Mouse (Mus musculus) CH12.LX (cell line): Measurements from ENCODE around the gene Cd164. TPM values are rescaled to one million over a fixed set of nuclear protein-coding genes. Genes with fewer than 3 reads are reported as not detected.

Source experiments
- DNase-seq: peaks from one replicate; pipeline ENCODE4 v3.0.0-alpha.2; 2013; ENCODE audit errors: extremely low read depth
- H3K27ac ChIP-seq: 2 replicates; pipeline ENCODE4 v1.5.1; 2012; ENCODE audit warnings: low read depth, mild to moderate bottlenecking, control low read depth, moderate library complexity; ENCODE audit not compliant: insufficient read depth
- H3K27me3 ChIP-seq: replicated peaks from 2 replicates; pipeline ENCODE3; 2012; ENCODE audit warnings: inconsistent platforms
- H3K36me3 ChIP-seq, 2 experiments: replicated peaks in 1 of 2; 2 replicates each; pipeline versions ENCODE3 to v1.6.1; 2012; ENCODE audit warnings: inconsistent platforms in 1 of 2, low read length in 1 of 2, mild to moderate bottlenecking in 1 of 2, mixed read lengths in 1 of 2, moderate library complexity in 1 of 2; ENCODE audit not compliant: control insufficient read depth in 1 of 2, insufficient read depth in 1 of 2
- H3K4me1 ChIP-seq, 2 experiments: 2 replicates each; pipeline ENCODE4 v1.6.1; 2012; ENCODE audit warnings: inconsistent platforms in 1 of 2, moderate library complexity in 1 of 2; ENCODE audit not compliant: insufficient read depth in 2 of 2, control insufficient read depth in 1 of 2
- H3K4me2 ChIP-seq: 2 replicates; pipeline ENCODE4 v1.6.1; 2012; ENCODE audit warnings: low read depth, mild to moderate bottlenecking, control low read depth; ENCODE audit not compliant: poor library complexity, insufficient read depth, severe bottlenecking
- H3K4me3 ChIP-seq, 3 experiments: fragments of 150-350 bp in 1 of 3; sonication (generic) in 1 of 3; replicated peaks in 1 of 3; 2 replicates each; pipeline versions ENCODE3 to v1.5.1; 2011 to 2012; ENCODE audit warnings: low read depth in 2 of 3, low read length in 2 of 3, mild to moderate bottlenecking in 2 of 3, moderate library complexity in 2 of 3, control low read depth in 1 of 3, improper control_type of control experiment in 1 of 3, inconsistent platforms in 1 of 3, mixed read lengths in 1 of 3; ENCODE audit not compliant: poor library complexity in 1 of 3
- H3K79me2 ChIP-seq: replicated peaks from 2 replicates; pipeline ENCODE4 v1.6.1; 2012; ENCODE audit warnings: mild to moderate bottlenecking, moderate library complexity; ENCODE audit not compliant: control insufficient read depth, poor library complexity, insufficient read depth, severe bottlenecking; ENCODE audit errors: extremely low read depth
- H3K9ac ChIP-seq: 2 replicates; pipeline ENCODE4 v1.6.1; 2012; ENCODE audit warnings: low read depth, mild to moderate bottlenecking, control low read depth, moderate library complexity; ENCODE audit not compliant: insufficient read depth
- H3K9me3 ChIP-seq: replicated peaks from 2 replicates; pipeline ENCODE3; 2012; ENCODE audit warnings: low read length, inconsistent platforms, mixed read lengths
- BHLHE40 ChIP-seq: IDR thresholded peaks from 2 replicates; pipeline ENCODE4 v1.6.1; 2011; ENCODE audit warnings: mild to moderate bottlenecking, low read depth, low read length, improper control_type of control experiment
- CHD1 ChIP-seq: IDR thresholded peaks from 2 replicates; pipeline ENCODE4 v1.6.1; 2012; ENCODE audit warnings: low read depth, low read length, improper control_type of control experiment, inconsistent platforms
- CHD2 ChIP-seq: IDR thresholded peaks from 2 replicates; pipeline ENCODE4 v1.6.1; 2011; ENCODE audit warnings: low read length, improper control_type of control experiment
- CTCF ChIP-seq, 2 experiments: IDR thresholded peaks in 1 of 2; conservative IDR thresholded peaks in 1 of 2; 2 replicates each; pipeline ENCODE4 v1.5.1; 2011 to 2012; ENCODE audit warnings: low read depth in 2 of 2, low read length in 2 of 2, improper control_type of control experiment in 1 of 2, inconsistent platforms in 1 of 2, mild to moderate bottlenecking in 1 of 2, moderate library complexity in 1 of 2
- ELF1 ChIP-seq: IDR thresholded peaks from 2 replicates; pipeline ENCODE4 v1.6.1; 2014; ENCODE audit warnings: low read depth, mild to moderate bottlenecking, inconsistent platforms, low read length, improper control_type of control experiment
- EP300 ChIP-seq: IDR thresholded peaks from 2 replicates; pipeline ENCODE4 v1.6.1; 2011; ENCODE audit warnings: low read length, improper control_type of control experiment
- ETS1 ChIP-seq: conservative IDR thresholded peaks from 2 replicates; pipeline ENCODE4 v1.6.1; 2012; ENCODE audit warnings: low read depth, mild to moderate bottlenecking, inconsistent platforms, low read length, improper control_type of control experiment, moderate library complexity
- GABPA ChIP-seq: IDR thresholded peaks from 2 replicates; pipeline ENCODE4 v1.6.1; 2012; ENCODE audit warnings: low read depth, low read length, improper control_type of control experiment, inconsistent platforms; ENCODE audit not compliant: insufficient replicate concordance
- IRF4 ChIP-seq: IDR thresholded peaks from 2 replicates; pipeline ENCODE4 v1.6.1; 2014; ENCODE audit warnings: low read depth, mild to moderate bottlenecking, inconsistent platforms, low read length, improper control_type of control experiment
- JUN ChIP-seq: IDR thresholded peaks from 2 replicates; pipeline ENCODE4 v1.6.1; 2011; ENCODE audit warnings: low read depth, mild to moderate bottlenecking, low read length, improper control_type of control experiment, moderate library complexity; ENCODE audit not compliant: insufficient read depth
- JUND ChIP-seq: conservative IDR thresholded peaks from 2 replicates; pipeline ENCODE4 v1.6.1; 2011; ENCODE audit warnings: low read depth, low read length, improper control_type of control experiment
- MAFK ChIP-seq: IDR thresholded peaks from 2 replicates; pipeline ENCODE4 v1.6.1; 2011; ENCODE audit warnings: low read length, improper control_type of control experiment; ENCODE audit not compliant: insufficient replicate concordance
- MAZ ChIP-seq: IDR thresholded peaks from 2 replicates; pipeline ENCODE4 v1.6.1; 2012; ENCODE audit warnings: low read depth, mild to moderate bottlenecking, inconsistent platforms, low read length, improper control_type of control experiment, moderate library complexity
- MEF2A ChIP-seq: IDR thresholded peaks from 2 replicates; pipeline ENCODE4 v1.6.1; 2014; ENCODE audit warnings: low read depth, mild to moderate bottlenecking, inconsistent platforms, low read length, improper control_type of control experiment, borderline replicate concordance
- NELFE ChIP-seq: IDR thresholded peaks from 2 replicates; pipeline ENCODE4 v1.6.1; 2011; ENCODE audit warnings: low read depth, low read length, improper control_type of control experiment
- PAX5 ChIP-seq: IDR thresholded peaks from 2 replicates; pipeline ENCODE4 v1.6.1; 2012; ENCODE audit warnings: low read length, inconsistent platforms, mixed read lengths
- RAD21 ChIP-seq: IDR thresholded peaks from 2 replicates; pipeline ENCODE4 v1.6.1; 2011; ENCODE audit warnings: low read depth, mild to moderate bottlenecking, low read length, improper control_type of control experiment, moderate library complexity
- SIN3A ChIP-seq: IDR thresholded peaks from 2 replicates; pipeline ENCODE4 v1.6.1; 2012; ENCODE audit warnings: low read length, improper control_type of control experiment, inconsistent platforms
- SMC3 ChIP-seq: IDR thresholded peaks from 2 replicates; pipeline ENCODE4 v1.6.1; 2011; ENCODE audit warnings: low read depth, low read length, improper control_type of control experiment
- TBP ChIP-seq: conservative IDR thresholded peaks from 2 replicates; pipeline ENCODE4 v1.6.1; 2011; ENCODE audit warnings: low read depth, low read length, improper control_type of control experiment
- TCF12 ChIP-seq: IDR thresholded peaks from 2 replicates; pipeline ENCODE4 v1.6.1; 2014; ENCODE audit warnings: low read depth, mild to moderate bottlenecking, inconsistent platforms, low read length, improper control_type of control experiment
- UBTF ChIP-seq: IDR thresholded peaks from 2 replicates; pipeline ENCODE4 v1.6.1; 2012; ENCODE audit warnings: low read depth, mild to moderate bottlenecking, inconsistent platforms, low read length, improper control_type of control experiment, moderate library complexity
- ZC3H11A ChIP-seq: IDR thresholded peaks from 2 replicates; pipeline ENCODE4 v1.6.1; 2012; ENCODE audit warnings: low read depth, mild to moderate bottlenecking, inconsistent platforms, low read length, improper control_type of control experiment
- ZNF384 ChIP-seq: IDR thresholded peaks from 2 replicates; pipeline ENCODE4 v1.6.1; 2012; ENCODE audit warnings: low read depth, low read length, improper control_type of control experiment, inconsistent platforms
- dilution Hi-C: fragments of 300-500 bp; cut with MboI; formaldehyde crosslinking; loops from 2 replicates; pipeline ENCODE4 v1.14.3; 2020; ENCODE audit warnings: low sequenced_read_pairs; ENCODE audit not compliant: extremely low pct_unique_long_range_greater_than_20kb, extremely low pct_ligation_motif_present
- in situ Hi-C: fragments of 300-500 bp; cut with MboI; formaldehyde crosslinking; loops from 3 replicates; pipeline ENCODE4 v1.14.3; 2019; ENCODE audit warnings: low sequenced_read_pairs, low pct_ligation_motif_present, low pct_unique_long_range_greater_than_20kb, mixed read lengths
- polyA plus RNA-seq: library from polyadenylated mRNA; unstranded; fragments of >175 nt; gene quantifications from 2 replicates; pipeline ENCODE4 v1.2.1, GENCODE M21; 2012; ENCODE audit warnings: low read depth; ENCODE audit not compliant: insufficient read length
- total RNA-seq, 2 experiments: library from RNA; depleted of rRNA; stranded (reverse); fragments of 300-350 nt in 1 of 2; fragments of >200 nt in 1 of 2; gene quantifications; 2 replicates each; pipeline ENCODE4 v1.2.3; 2012 to 2014

Gene Cd164
- total and polyA plus RNA-seq, 3 experiments = 41.0 to 191 (median 151) TPM

GRCm38 (mm10) chr10:41509160-41509559, 10.1 kb upstream of the Cd164 start:
- no peaks in the 10 kb centered on the region for H3K79me2 ChIP-seq
- dilution Hi-C loops (no loop called here), in situ Hi-C loops (loop anchor here (10.0 to 25.0 kb wide), 4 partner anchors 64 to 504 kb away; partner anchors contain the start of genes Cep57l1 and Sesn1)
- no peak overlapping the region for H3K4me2 ChIP-seq
- H3K27me3 ChIP-seq = no peaks in the 10 kb centered on the region
- no peak overlapping the region for H3K4me3 ChIP-seq
- DNase-seq = no peak
- H3K9me3 ChIP-seq = no peaks in the 10 kb centered on the region
- TF ChIP-seq RAD21 (peak; percentile 87), SMC3 (peak; percentile 91), CTCF (conservative IDR thresholded peaks at IDR 0.05 in 1 of 2, IDR thresholded peaks at IDR 0.05 in 1 of 2; ENCODE audit: low read depth in 2 of 2, low read length in 2 of 2) (peak; percentile 30 to 87; a peak in 3 of 4 replicates), ZC3H11A (peak; percentile 54), UBTF (no peak), NELFE (no peak)
- no peak overlapping the region for H3K9ac ChIP-seq
- H3K27ac ChIP-seq = no peak overlapping the region
- H3K4me1 ChIP-seq = peaks cover 0 to under 1% of the 10 kb centered on the region in 2 experiments; a peak in 2 of 4 replicates
- H3K36me3 ChIP-seq = no peaks in the 10 kb centered on the region

GRCm38 (mm10) chr10:41514301-41514700, 4.9 kb upstream of the Cd164 start:
- Histone ChIP-seq H3K4me2 (no peak overlapping the region), H3K27ac (no peak overlapping the region), H3K4me3 (no peak overlapping the region), H3K9ac (no peak overlapping the region), H3K27me3 (no peaks in the 10 kb centered on the region), H3K79me2 (no peaks in the 10 kb centered on the region), H3K9me3 (no peaks in the 10 kb centered on the region), H3K4me1 (peaks cover 5 to 25% of the 10 kb centered on the region in 2 experiments), H3K36me3 (no peaks in the 10 kb centered on the region)
- no peak for DNase-seq
- TF ChIP-seq ELF1 (no peak), ZNF384 (no peak), ZC3H11A (no peak), TBP (no peak), SIN3A (no peak)
- in situ Hi-C loops = loop anchor here (5.0 to 25.0 kb wide), 3 partner anchors 298 to 783 kb away; partner anchors contain the start of genes Cep57l1 and Sesn1
- dilution Hi-C loops = no loop called here

GRCm38 (mm10) chr10:41514921-41515320, 4.3 kb upstream of the Cd164 start:
- Histone ChIP-seq H3K27me3 (no peaks in the 10 kb centered on the region), H3K36me3 (no peaks in the 10 kb centered on the region), H3K4me3 (no peak overlapping the region), H3K79me2 (0 out of 2 replicates have a peak, but pooled peaks cover 5% of the 10 kb centered on the region), H3K27ac (no peak overlapping the region), H3K9ac (no peak overlapping the region), H3K4me2 (no peak overlapping the region), H3K4me1 (peaks cover 5 to 25% of the 10 kb centered on the region in 2 experiments), H3K9me3 (no peaks in the 10 kb centered on the region)
- DNase-seq = peak; percentile 74
- dilution Hi-C loops (no loop called here), in situ Hi-C loops (loop anchor here (5.0 to 25.0 kb wide), 4 partner anchors 167 to 782 kb away; partner anchors contain the start of genes Cep57l1 and Sesn1)
- TF ChIP-seq JUN = peak; percentile 51; the same call in 1 of the 2 replicates
- TF ChIP-seq CTCF (conservative IDR thresholded peaks at IDR 0.05 in 1 of 2, IDR thresholded peaks at IDR 0.05 in 1 of 2; ENCODE audit: low read depth in 2 of 2, low read length in 2 of 2) = peak in 1 of 2 experiments; percentile 9; a peak in 1 of 4 replicates
- no peak for TF ChIP-seq MAFK
- TF ChIP-seq ETS1 = peak; percentile 56
- TF ChIP-seq TCF12 = 0 out of 2 replicates have a peak, but pooled peaks have one; percentile 27
- TF ChIP-seq CHD1 = no peak
- TF ChIP-seq MAZ = no peak
- no peak for TF ChIP-seq PAX5
- TF ChIP-seq BHLHE40 = peak; percentile 9; the same call in 1 of the 2 replicates
- no peak for TF ChIP-seq ELF1
- no peak for TF ChIP-seq CHD2
- TF ChIP-seq TBP = no peak
- peak; percentile 33; the same call in 1 of the 2 replicates for TF ChIP-seq JUND
- peak; percentile 68; the same call in 1 of the 2 replicates for TF ChIP-seq IRF4
- TF ChIP-seq GABPA = no peak
- 0 out of 2 replicates have a peak, but pooled peaks have one; percentile 43 for TF ChIP-seq MEF2A
- TF ChIP-seq EP300 = peak; percentile 66
